Mouse (Mus musculus): ENCODE measurements around the gene Rbm38.

- TF ChIP-seq CTCF (IDR thresholded peaks at IDR 0.05; ENCODE audit: low read depth) (peak; percentile 37), EP300 (IDR thresholded peaks at IDR 0.05; ENCODE audit: low read depth) (no peak)
These were observed 1.7 kb upstream of the Rbm38 start for GRCm38 (mm10) chr2:173018618-173019017.
